Mouse (Mus musculus): ENCODE measurements around the gene Zbtb46. TPM values are rescaled to one million over a fixed set of nuclear protein-coding genes. Genes with fewer than 3 reads are reported as not detected.

Gene Zbtb46
- polyA plus RNA-seq, 1 experiment = 7.7 TPM

GRCm38 (mm10) chr2:181386663-181387210, 72.5 kb downstream of the Zbtb46 start:
- no peak for DNase-seq
- Histone ChIP-seq H3K4me1 (ENCODE audit: control insufficient read depth, insufficient read depth, low read length) (no peaks in the 10 kb centered on the region), H3K36me3 (ENCODE audit: control insufficient read depth, insufficient read depth, low read length) (no peaks in the 10 kb centered on the region), H3K27me3 (replicated peaks; ENCODE audit: control insufficient read depth, insufficient read depth, low read length) (no peaks in the 10 kb centered on the region), H3K27ac (ENCODE audit: insufficient read depth, low read depth, low read length) (no peak overlapping the region), H3K4me3 (ENCODE audit: insufficient read depth, low read depth, low read length) (no peak overlapping the region)
- WGBS = 65% methylated on average over 4 of the region's 4 CpGs
- no peak for TF ChIP-seq POLR2A (IDR thresholded peaks at IDR 0.05; ENCODE audit: low read depth, low read length)
- no peak for TF ChIP-seq CTCF (conservative IDR thresholded peaks at IDR 0.05; ENCODE audit: insufficient read depth, insufficient read length, low read depth, low read length)

- no peak for TF ChIP-seq POLR2A (IDR thresholded peaks at IDR 0.05; ENCODE audit: low read depth, low read length)
- no peak for TF ChIP-seq CTCF (conservative IDR thresholded peaks at IDR 0.05; ENCODE audit: insufficient read depth, insufficient read length, low read depth, low read length)
- Histone ChIP-seq H3K36me3 (ENCODE audit: control insufficient read depth, insufficient read depth, low read length) (no peaks in the 10 kb centered on the region), H3K4me1 (ENCODE audit: control insufficient read depth, insufficient read depth, low read length) (no peaks in the 10 kb centered on the region), H3K27ac (ENCODE audit: insufficient read depth, low read depth, low read length) (no peak overlapping the region), H3K4me3 (ENCODE audit: insufficient read depth, low read depth, low read length) (no peak overlapping the region), H3K27me3 (replicated peaks; ENCODE audit: control insufficient read depth, insufficient read depth, low read length) (no peaks in the 10 kb centered on the region)
- WGBS = 46% methylated on average over 3 of the region's 3 CpGs
- DNase-seq = peak; percentile 42
Observed at GRCm38 (mm10) chr2:181385885-181386284, 73.3 kb downstream of the Zbtb46 start.

- TF ChIP-seq POLR2A (IDR thresholded peaks at IDR 0.05; ENCODE audit: low read depth, low read length) (no peak), CTCF (conservative IDR thresholded peaks at IDR 0.05; ENCODE audit: insufficient read depth, insufficient read length, low read depth, low read length) (no peak)
- H3K36me3 ChIP-seq (ENCODE audit: control insufficient read depth, insufficient read depth, low read length) = no peaks in the 10 kb centered on the region
- H3K4me3 ChIP-seq (ENCODE audit: insufficient read depth, low read depth, low read length) = no peak overlapping the region
- no peaks in the 10 kb centered on the region for H3K27me3 ChIP-seq (replicated peaks; ENCODE audit: control insufficient read depth, insufficient read depth, low read length)
- peak; percentile 33 for DNase-seq
- no peaks in the 10 kb centered on the region for H3K4me1 ChIP-seq (ENCODE audit: control insufficient read depth, insufficient read depth, low read length)
- 72% methylated on average over 4 of the region's 4 CpGs for WGBS
- H3K27ac ChIP-seq (ENCODE audit: insufficient read depth, low read depth, low read length) = no peak overlapping the region
Observed at GRCm38 (mm10) chr2:181384919-181385391, 74.3 kb downstream of the Zbtb46 start.

GRCm38 (mm10) chr2:181384463-181384862, 74.8 kb downstream of the Zbtb46 start:
- H3K27ac ChIP-seq (ENCODE audit: insufficient read depth, low read depth, low read length) = no peak overlapping the region
- H3K4me3 ChIP-seq (ENCODE audit: insufficient read depth, low read depth, low read length) = no peak overlapping the region
- H3K36me3 ChIP-seq (ENCODE audit: control insufficient read depth, insufficient read depth, low read length) = 0 out of 2 replicates have a peak, but pooled peaks cover under 1% of the 10 kb centered on the region
- H3K4me1 ChIP-seq (ENCODE audit: control insufficient read depth, insufficient read depth, low read length) = no peaks in the 10 kb centered on the region
- H3K27me3 ChIP-seq (replicated peaks; ENCODE audit: control insufficient read depth, insufficient read depth, low read length) = no peaks in the 10 kb centered on the region
- WGBS = 84% methylated on average over 7 of the region's 7 CpGs
- no peak for DNase-seq
- TF ChIP-seq CTCF (conservative IDR thresholded peaks at IDR 0.05; ENCODE audit: insufficient read depth, insufficient read length, low read depth, low read length) (no peak), POLR2A (IDR thresholded peaks at IDR 0.05; ENCODE audit: low read depth, low read length) (no peak)

- 84% methylated on average over 6 of the region's 6 CpGs for WGBS
- H3K4me3 ChIP-seq (ENCODE audit: insufficient read depth, low read depth, low read length) = no peak overlapping the region
- H3K27me3 ChIP-seq (replicated peaks; ENCODE audit: control insufficient read depth, insufficient read depth, low read length) = no peaks in the 10 kb centered on the region
- TF ChIP-seq POLR2A (IDR thresholded peaks at IDR 0.05; ENCODE audit: low read depth, low read length) (no peak), CTCF (conservative IDR thresholded peaks at IDR 0.05; ENCODE audit: insufficient read depth, insufficient read length, low read depth, low read length) (no peak)
- DNase-seq = no peak
- H3K36me3 ChIP-seq (ENCODE audit: control insufficient read depth, insufficient read depth, low read length) = 0 out of 2 replicates have a peak, but pooled peaks cover 3% of the 10 kb centered on the region
- no peak overlapping the region for H3K27ac ChIP-seq (ENCODE audit: insufficient read depth, low read depth, low read length)
- H3K4me1 ChIP-seq (ENCODE audit: control insufficient read depth, insufficient read depth, low read length) = no peaks in the 10 kb centered on the region
Observed at GRCm38 (mm10) chr2:181381631-181382306, 77.5 kb downstream of the Zbtb46 start.

GRCm38 (mm10) chr2:181381107-181381506, 78.1 kb downstream of the Zbtb46 start:
- WGBS = 91% methylated on average over 5 of the region's 5 CpGs
- no peaks in the 10 kb centered on the region for H3K4me1 ChIP-seq (ENCODE audit: control insufficient read depth, insufficient read depth, low read length)
- 0 out of 2 replicates have a peak, but pooled peaks cover 3% of the 10 kb centered on the region for H3K36me3 ChIP-seq (ENCODE audit: control insufficient read depth, insufficient read depth, low read length)
- DNase-seq = no peak
- H3K27me3 ChIP-seq (replicated peaks; ENCODE audit: control insufficient read depth, insufficient read depth, low read length) = no peaks in the 10 kb centered on the region
- H3K27ac ChIP-seq (ENCODE audit: insufficient read depth, low read depth, low read length) = no peak overlapping the region
- H3K4me3 ChIP-seq (ENCODE audit: insufficient read depth, low read depth, low read length) = no peak overlapping the region
- TF ChIP-seq CTCF (conservative IDR thresholded peaks at IDR 0.05; ENCODE audit: insufficient read depth, insufficient read length, low read depth, low read length) (no peak), POLR2A (IDR thresholded peaks at IDR 0.05; ENCODE audit: low read depth, low read length) (no peak)

- no peak for DNase-seq
- Histone ChIP-seq H3K4me3 (ENCODE audit: insufficient read depth, low read depth, low read length) (no peak overlapping the region), H3K4me1 (ENCODE audit: control insufficient read depth, insufficient read depth, low read length) (no peaks in the 10 kb centered on the region), H3K27me3 (replicated peaks; ENCODE audit: control insufficient read depth, insufficient read depth, low read length) (no peaks in the 10 kb centered on the region), H3K36me3 (ENCODE audit: control insufficient read depth, insufficient read depth, low read length) (0 out of 2 replicates have a peak, but pooled peaks cover 3% of the 10 kb centered on the region), H3K27ac (ENCODE audit: insufficient read depth, low read depth, low read length) (no peak overlapping the region)
- 79% methylated on average over 5 of the region's 5 CpGs for WGBS
- TF ChIP-seq CTCF (conservative IDR thresholded peaks at IDR 0.05; ENCODE audit: insufficient read depth, insufficient read length, low read depth, low read length) = no peak
- TF ChIP-seq POLR2A (IDR thresholded peaks at IDR 0.05; ENCODE audit: low read depth, low read length) = no peak
Observed at GRCm38 (mm10) chr2:181380251-181380650, 79.0 kb downstream of the Zbtb46 start.

Data from kidney, adult 2 months (tissue).